Mouse (Mus musculus) hindbrain, embryonic 11.5 days (tissue): ENCODE measurements at regions not wholly inside any gene's neighbourhood (a gene's known extent, or its start where the extent isn't known, plus 50 kb on each side); places are given as distances from the start of the nearest gene placed in this dataset.

Experiments used
- ATAC-seq: fragments of 200-750 bp; cut with Nextera tagmentation; 2 replicates; pipeline ENCODE4 v1.8.0; 2017; ENCODE audit warnings: mild to moderate bottlenecking, moderate TSS enrichment, moderate library complexity; ENCODE audit not compliant: low FRiP score
- DNase-seq: peaks from one replicate; pipeline ENCODE4 v3.0.0-alpha.2; 2015; ENCODE audit warnings: low spot score
- H3K27ac ChIP-seq: fragments of 300-500 bp; sonication (generic); 2 replicates; pipeline ENCODE4 v1.5.1; 2014; ENCODE audit warnings: mild to moderate bottlenecking, low read depth, low read length
- H3K27me3 ChIP-seq: fragments of 300-500 bp; sonication (generic); 2 replicates; pipeline ENCODE4 v1.6.1; 2014; ENCODE audit warnings: mild to moderate bottlenecking, low read length, moderate library complexity, mixed read lengths; ENCODE audit not compliant: control insufficient read depth, insufficient read depth
- H3K36me3 ChIP-seq: fragments of 300-500 bp; sonication (generic); 2 replicates; pipeline ENCODE4 v1.6.1; 2014; ENCODE audit warnings: mild to moderate bottlenecking, low read length, moderate library complexity, mixed read lengths; ENCODE audit not compliant: control insufficient read depth, insufficient read depth
- H3K4me1 ChIP-seq: fragments of 300-500 bp; sonication (generic); replicated peaks from 2 replicates; pipeline ENCODE4 v1.6.1; 2014; ENCODE audit warnings: low read length, mixed read lengths; ENCODE audit not compliant: control insufficient read depth, insufficient read depth
- H3K4me2 ChIP-seq: fragments of 300-500 bp; sonication (generic); replicated peaks from 2 replicates; pipeline ENCODE4 v1.6.1; 2014; ENCODE audit warnings: mild to moderate bottlenecking, low read depth, low read length
- H3K4me3 ChIP-seq: fragments of 300-500 bp; sonication (generic); 2 replicates; pipeline ENCODE4 v1.5.1; 2014; ENCODE audit warnings: low read depth, low read length
- H3K9ac ChIP-seq: fragments of 300-500 bp; sonication (generic); 2 replicates; pipeline ENCODE4 v1.6.1; 2014; ENCODE audit warnings: low read depth, low read length
- H3K9me3 ChIP-seq: fragments of 300-500 bp; sonication (generic); 2 replicates; pipeline ENCODE4 v1.6.1; 2016; ENCODE audit warnings: low read length; ENCODE audit not compliant: control insufficient read depth
- WGBS: fragments of 180-500 bp; shearing (Covaris S2); extraction: QIAGEN DNeasy Blood & Tissue Kit; methylation state at CpG from one replicate; pipeline ENCODE4 v1.1.7; 2014; 5-methylcytosine and 5-hydroxymethylcytosine counted together

- H3K27me3 ChIP-seq = no peaks in the 10 kb centered on the region
- no peaks in the 10 kb centered on the region for H3K9me3 ChIP-seq
- 67% methylated on average over 2 of the region's 2 CpGs for WGBS
- DNase-seq (no peak), ATAC-seq (no peak)
- no peak overlapping the region for H3K9ac ChIP-seq
- no peaks in the 10 kb centered on the region for H3K4me1 ChIP-seq
- H3K36me3 ChIP-seq = no peaks in the 10 kb centered on the region
- no peak overlapping the region for H3K4me2 ChIP-seq
- no peak overlapping the region for H3K27ac ChIP-seq
- H3K4me3 ChIP-seq = no peak overlapping the region
These were observed 708.3 kb downstream of the Stpg2 start for GRCm38 (mm10) chr3:139913639-139914330.

- Histone ChIP-seq H3K4me1 (no peaks in the 10 kb centered on the region), H3K27me3 (no peaks in the 10 kb centered on the region), H3K9ac (no peak overlapping the region), H3K27ac (no peak overlapping the region), H3K9me3 (no peaks in the 10 kb centered on the region), H3K4me3 (no peak overlapping the region), H3K4me2 (no peak overlapping the region), H3K36me3 (no peaks in the 10 kb centered on the region)
- ATAC-seq = no peak
- WGBS = 91% methylated on average over 3 of the region's 3 CpGs
- DNase-seq = no peak
These were observed 716.8 kb downstream of the Stpg2 start for GRCm38 (mm10) chr3:139922267-139922666.

GRCm38 (mm10) chr3:139933039-139933438 lies 727.5 kb downstream of the Stpg2 start:
- no peaks in the 10 kb centered on the region for H3K9me3 ChIP-seq
- no peak overlapping the region for H3K4me3 ChIP-seq
- no peak overlapping the region for H3K9ac ChIP-seq
- H3K27me3 ChIP-seq = no peaks in the 10 kb centered on the region
- WGBS = 29% methylated on average over 4 of the region's 4 CpGs
- H3K4me1 ChIP-seq = no peaks in the 10 kb centered on the region
- H3K4me2 ChIP-seq = no peak overlapping the region
- H3K27ac ChIP-seq = no peak overlapping the region
- DNase-seq = peak; percentile 7
- no peak for ATAC-seq
- H3K36me3 ChIP-seq = no peaks in the 10 kb centered on the region

DNA sequence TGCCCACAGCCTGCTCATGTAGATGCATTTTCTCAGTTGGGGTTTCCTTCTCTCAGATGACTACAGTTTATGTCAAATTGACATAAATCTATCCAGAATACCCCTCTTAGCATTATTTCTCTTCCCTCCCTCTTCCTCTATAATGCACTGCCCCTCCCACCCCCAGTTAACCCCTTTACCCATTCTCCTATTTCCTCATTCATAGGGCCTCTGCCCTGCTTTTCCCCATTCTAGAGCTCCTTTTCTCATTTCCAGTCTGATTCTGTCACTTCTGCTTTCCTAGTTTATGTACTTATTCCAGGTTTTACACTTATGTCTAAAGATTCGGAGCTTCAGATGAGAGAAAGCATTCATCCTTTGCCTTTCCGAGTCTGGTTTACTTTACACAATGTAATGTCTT lies 740.7 kb downstream of the Stpg2 start:
- Histone ChIP-seq H3K36me3 (no peaks in the 10 kb centered on the region), H3K27me3 (no peaks in the 10 kb centered on the region), H3K27ac (no peak overlapping the region), H3K4me2 (no peak overlapping the region), H3K9me3 (no peaks in the 10 kb centered on the region), H3K4me1 (no peaks in the 10 kb centered on the region), H3K9ac (no peak overlapping the region), H3K4me3 (no peak overlapping the region)
- DNase-seq (no peak), ATAC-seq (no peak)
- WGBS = 91% methylated on average over 2 of the region's 2 CpGs

GRCm38 (mm10) chr3:139947247-139947646 lies 741.8 kb downstream of the Stpg2 start:
- DNase-seq = no peak

DNA sequence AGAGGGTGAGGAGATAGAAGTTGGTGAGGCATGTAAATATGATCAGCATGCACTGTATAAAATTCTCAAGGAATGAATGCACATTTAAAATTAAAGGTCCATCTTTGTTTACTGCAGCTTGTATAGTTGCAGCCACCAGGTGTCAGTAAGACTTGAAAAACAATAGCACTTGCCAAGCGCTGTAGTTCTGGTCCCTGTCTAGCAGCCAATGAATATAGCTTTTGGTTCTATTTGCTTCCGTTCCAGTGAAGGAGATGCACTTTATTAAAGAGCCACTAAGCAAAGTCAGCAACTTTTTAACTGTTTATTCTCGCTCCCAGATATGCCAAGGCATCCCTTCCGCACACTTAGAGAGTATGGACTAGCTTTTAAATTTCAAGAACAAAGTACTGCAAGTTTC lies 743.6 kb downstream of the Stpg2 start:
- H3K9ac ChIP-seq = no peak overlapping the region
- 70% methylated on average over 4 of the region's 4 CpGs for WGBS
- H3K36me3 ChIP-seq = no peaks in the 10 kb centered on the region
- no peak overlapping the region for H3K27ac ChIP-seq
- H3K27me3 ChIP-seq = no peaks in the 10 kb centered on the region
- no peak overlapping the region for H3K4me3 ChIP-seq
- H3K4me2 ChIP-seq = no peak overlapping the region
- H3K4me1 ChIP-seq = no peaks in the 10 kb centered on the region
- no peak for DNase-seq
- ATAC-seq = no peak
- no peaks in the 10 kb centered on the region for H3K9me3 ChIP-seq

More at GRCm38 (mm10) chr3:139947247-139947646, 741.8 kb downstream of the Stpg2 start:
- WGBS = 81% methylated on average over 4 of the region's 4 CpGs
- no peak overlapping the region for H3K27ac ChIP-seq
- no peak for ATAC-seq
- H3K9me3 ChIP-seq = no peaks in the 10 kb centered on the region
- no peaks in the 10 kb centered on the region for H3K27me3 ChIP-seq
- no peak overlapping the region for H3K4me3 ChIP-seq
- no peaks in the 10 kb centered on the region for H3K36me3 ChIP-seq
- H3K4me1 ChIP-seq = no peaks in the 10 kb centered on the region
- H3K4me2 ChIP-seq = no peak overlapping the region
- no peak overlapping the region for H3K9ac ChIP-seq

GRCm38 (mm10) chr3:139950016-139950705 lies 744.7 kb downstream of the Stpg2 start:
- no peak overlapping the region for H3K27ac ChIP-seq
- no peaks in the 10 kb centered on the region for H3K36me3 ChIP-seq
- H3K4me3 ChIP-seq = no peak overlapping the region
- no peak overlapping the region for H3K9ac ChIP-seq
- DNase-seq (no peak), ATAC-seq (no peak)
- H3K4me2 ChIP-seq = no peak overlapping the region
- no peaks in the 10 kb centered on the region for H3K9me3 ChIP-seq
- 88% methylated on average over 8 of the region's 8 CpGs for WGBS
- no peaks in the 10 kb centered on the region for H3K27me3 ChIP-seq
- no peaks in the 10 kb centered on the region for H3K4me1 ChIP-seq

- ATAC-seq (no peak), DNase-seq (no peak)
- Histone ChIP-seq H3K9ac (no peak overlapping the region), H3K4me3 (no peak overlapping the region), H3K36me3 (no peaks in the 10 kb centered on the region), H3K27me3 (no peaks in the 10 kb centered on the region), H3K4me1 (no peaks in the 10 kb centered on the region), H3K4me2 (no peak overlapping the region), H3K9me3 (no peaks in the 10 kb centered on the region), H3K27ac (no peak overlapping the region)
- 91% methylated on average over 8 of the region's 8 CpGs for WGBS
These were observed 746.0 kb downstream of the Stpg2 start for GRCm38 (mm10) chr3:139951516-139951915.

DNA sequence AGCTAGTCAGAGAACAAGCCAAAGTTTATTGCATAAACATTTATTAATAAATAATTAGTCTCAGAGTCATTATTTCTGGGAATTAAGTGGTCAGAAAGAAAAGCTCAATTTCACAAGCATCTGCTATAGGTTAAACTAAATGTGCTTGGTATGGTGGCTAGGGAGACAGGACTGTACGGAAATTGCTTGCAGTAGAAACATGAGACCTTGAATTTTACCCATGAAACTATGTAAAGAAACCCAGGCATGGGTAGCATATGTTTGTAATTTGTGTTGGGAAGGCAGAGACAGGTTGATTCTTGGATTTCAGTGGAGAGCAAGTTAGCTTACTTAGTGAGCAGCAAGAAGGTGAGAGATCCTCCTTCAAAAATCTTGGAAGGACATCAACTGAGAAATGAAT lies 772.7 kb downstream of the Stpg2 start:
- Histone ChIP-seq H3K4me1 (no peaks in the 10 kb centered on the region), H3K27ac (no peak overlapping the region), H3K36me3 (no peaks in the 10 kb centered on the region), H3K9me3 (peaks cover 4% of the 10 kb centered on the region; the same call in 1 of the 2 replicates), H3K27me3 (no peaks in the 10 kb centered on the region), H3K9ac (no peak overlapping the region), H3K4me3 (no peak overlapping the region), H3K4me2 (no peak overlapping the region)
- DNase-seq (no peak), ATAC-seq (no peak)
- 56% methylated on average over 1 of the region's 1 CpGs for whole genome bisulfite sequencing
